Mouse (Mus musculus): ENCODE results near the gene Pcdh19.

Gene Pcdh19

DNA sequence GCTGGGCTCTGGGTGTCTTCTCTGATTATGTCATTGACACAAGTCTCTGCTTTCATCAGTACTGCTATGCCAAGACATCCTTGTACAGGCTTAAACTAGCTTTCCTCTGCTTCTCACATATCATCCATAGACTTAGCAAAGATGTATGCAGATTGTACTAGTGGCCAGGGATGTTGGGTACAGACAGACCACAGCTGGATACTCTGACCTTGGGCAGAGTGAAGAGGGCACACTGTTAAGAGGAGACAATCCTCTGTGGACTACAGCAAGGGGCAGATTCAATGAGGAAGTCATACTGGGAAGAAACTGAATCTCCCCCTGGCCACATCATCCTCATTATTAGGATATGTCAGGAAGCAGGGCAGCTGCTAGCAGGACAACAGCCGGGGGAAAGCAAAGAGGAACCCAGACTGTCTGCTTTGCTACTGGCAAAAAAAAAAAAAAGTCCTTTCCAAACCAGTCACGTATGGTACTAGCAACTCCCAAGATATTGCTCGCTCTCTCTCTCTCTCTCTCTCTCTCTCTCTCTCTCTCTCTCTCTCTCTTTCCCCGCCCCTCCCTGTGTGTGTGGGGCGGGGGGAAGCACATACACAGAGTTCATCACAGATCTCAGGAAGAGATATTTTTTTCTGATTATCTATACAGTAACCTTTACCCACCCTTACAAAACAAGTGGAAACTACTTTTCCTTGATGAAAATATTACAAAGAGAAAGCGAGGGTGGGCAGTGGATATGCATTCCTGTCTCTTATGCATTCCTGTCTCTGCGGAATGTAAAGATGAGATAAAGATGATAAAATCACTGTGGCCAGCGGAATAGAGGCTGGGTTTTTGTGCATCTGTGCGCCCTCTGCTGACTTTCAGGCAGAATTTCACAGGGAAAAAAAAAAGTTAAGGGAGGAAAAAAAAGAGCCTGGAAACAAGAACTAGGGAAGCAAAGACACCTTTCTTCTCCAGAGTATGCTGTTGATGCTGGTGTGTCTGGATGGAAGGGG is 31.2 kb downstream of the Pcdh19 start:
- DNase-seq (ENCODE audit: low read depth, low spot score): peak; percentile 77

DNA sequence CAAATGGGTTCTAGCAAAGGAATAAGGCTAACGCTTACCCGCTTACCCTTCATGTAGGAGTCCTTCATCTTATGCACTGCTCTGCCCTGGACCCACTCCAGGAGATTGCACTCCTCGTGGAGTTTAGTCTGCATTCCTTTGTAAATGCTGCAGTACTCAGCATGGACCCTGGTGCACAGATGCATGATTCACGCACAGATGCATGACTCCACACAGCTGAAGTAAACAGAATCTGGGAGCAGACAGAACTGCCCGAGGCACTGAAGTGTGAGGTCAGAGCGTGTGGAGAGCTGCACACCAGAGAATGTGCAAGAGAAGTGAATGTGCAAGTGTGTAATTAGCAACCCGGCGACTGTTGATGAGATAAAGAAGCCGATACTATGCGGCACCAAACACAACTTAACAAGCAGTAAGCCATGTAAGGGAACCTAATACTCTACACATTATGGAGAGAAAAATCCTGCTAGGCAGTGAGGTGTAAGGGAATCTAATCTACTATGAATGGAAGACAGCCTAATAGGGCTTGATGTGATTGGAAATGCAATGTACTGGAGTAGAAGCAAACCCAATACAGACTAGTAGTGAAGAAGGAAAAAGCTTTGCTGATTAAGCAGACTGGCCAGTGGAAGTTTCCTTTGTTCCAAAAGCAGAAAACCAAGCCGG is 32.8 kb downstream of the Pcdh19 start:
- DNase-seq (ENCODE audit: low read depth, low spot score): peak; percentile 68

DNA sequence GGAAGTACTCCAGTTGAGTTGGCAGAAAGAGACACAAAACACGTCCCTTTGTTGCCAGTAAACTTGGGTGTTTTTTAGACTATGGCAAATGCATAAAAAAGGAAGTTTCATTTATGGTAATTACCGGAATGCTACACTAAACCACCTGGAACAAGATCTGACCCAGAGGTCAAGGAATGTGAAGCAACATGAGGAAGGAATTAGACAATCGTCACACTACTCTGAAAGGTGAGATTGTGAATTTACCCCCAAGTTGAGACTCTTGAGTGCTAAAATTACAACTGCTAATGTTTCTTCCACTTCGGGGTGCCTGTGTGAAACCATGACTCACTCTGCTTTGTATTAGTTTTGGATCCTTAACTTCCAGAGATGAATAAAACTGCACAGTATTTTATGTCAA is 33.6 kb downstream of the Pcdh19 start:
- peak; percentile 24 for DNase-seq (ENCODE audit: low read depth, low spot score)

DNA sequence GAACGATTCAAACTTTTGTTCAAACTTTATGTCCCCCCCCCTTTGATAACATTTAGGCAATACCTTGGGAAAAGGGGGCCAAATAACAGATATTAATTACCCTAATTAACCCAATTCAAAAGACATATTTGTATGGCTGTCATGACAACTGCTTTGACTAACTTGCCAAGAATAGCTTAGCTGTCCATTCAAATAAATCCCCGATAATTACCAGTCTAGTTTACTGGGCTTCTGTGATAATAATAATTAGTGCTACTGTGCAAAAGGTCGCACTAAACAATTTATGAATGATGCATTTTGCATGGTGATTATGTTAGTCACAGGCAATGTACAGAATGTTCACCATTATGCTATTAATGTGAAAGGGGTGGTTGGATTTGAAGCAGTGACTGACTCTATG is 35.7 kb downstream of the Pcdh19 start:
- no peak for DNase-seq (ENCODE audit: low read depth, low spot score)

DNA sequence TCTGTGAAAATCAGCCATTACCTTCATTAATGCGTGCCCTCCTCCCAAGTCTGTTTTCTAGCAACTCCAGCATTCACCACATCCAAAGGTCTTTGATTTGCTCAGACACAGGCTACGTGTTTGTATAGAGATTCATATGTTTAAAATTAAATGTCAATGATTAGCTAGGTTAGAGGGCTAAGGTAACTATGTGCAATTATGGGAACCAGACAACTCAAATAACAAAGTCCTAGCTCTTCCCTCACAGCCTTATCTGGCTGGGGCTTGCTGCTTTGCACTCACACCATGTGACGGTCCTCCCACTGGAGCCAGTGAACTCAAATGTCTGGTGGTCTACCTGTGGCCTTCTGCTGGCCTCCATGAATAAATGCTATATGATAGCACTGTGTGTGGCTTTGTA is 38.4 kb downstream of the Pcdh19 start:
- no peak for DNase-seq (ENCODE audit: low read depth, low spot score)

DNA sequence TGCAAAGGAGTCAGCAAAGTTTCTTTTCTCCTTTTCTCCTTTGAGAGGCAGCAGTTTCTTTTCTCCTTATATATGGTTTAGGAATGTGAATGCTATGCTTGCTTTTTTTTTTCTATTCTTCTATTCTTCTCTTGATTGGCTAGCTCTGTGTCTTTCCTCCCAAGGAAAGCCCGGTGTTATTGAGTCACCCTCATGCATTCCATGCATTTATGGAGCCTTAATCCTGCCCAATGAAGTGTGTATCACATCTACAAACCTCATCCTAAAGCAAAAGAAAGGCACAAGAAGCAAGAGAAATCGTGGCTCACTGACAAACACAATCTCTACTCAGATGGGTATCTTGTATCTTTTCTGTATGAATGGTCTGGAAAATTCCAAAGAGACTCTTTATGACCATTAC is 41.0 kb downstream of the Pcdh19 start:
- DNase-seq (ENCODE audit: low read depth, low spot score): peak; percentile 71

DNA sequence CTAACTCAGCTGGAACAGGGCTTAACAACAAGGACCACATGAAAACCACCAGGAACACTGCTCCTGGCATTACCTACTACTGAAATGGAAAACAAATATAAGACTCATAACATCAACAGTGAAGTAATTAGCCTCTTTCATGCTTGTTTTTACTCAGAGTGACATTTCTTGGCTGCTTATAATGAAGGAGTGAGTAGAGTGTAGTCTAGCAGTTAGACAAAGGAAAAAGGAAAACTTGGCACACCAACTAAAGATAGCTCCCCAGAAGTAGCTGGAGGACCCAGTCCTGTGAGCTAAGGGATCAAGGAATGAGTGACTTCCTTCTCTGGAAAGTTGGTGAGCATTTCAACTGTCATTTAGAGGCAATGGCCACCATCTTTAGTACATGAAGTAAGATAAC is 49.3 kb downstream of the Pcdh19 start:
- no peak for DNase-seq (ENCODE audit: low read depth, low spot score)

DNA sequence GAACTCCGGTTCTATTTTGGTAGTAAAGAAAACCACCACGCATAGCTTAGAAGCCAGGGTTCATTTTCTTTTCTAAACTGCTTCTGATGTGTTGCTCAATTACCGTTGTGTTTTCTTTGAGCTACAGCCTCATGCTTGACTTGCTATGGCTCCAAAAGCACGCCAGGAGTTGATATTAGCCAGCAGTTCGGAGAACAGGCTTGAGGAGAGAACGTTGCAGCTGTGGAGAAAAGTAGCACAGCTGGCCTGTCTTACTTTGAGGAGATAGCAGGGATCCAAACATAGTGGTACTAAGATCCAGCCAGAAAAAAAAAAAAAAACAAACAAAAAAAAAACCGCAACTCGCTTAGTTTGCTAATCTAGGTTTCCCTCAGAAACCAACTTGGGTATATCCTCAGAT is 59.2 kb downstream of the Pcdh19 start:
- no peak for DNase-seq (ENCODE audit: low read depth, low spot score)

DNA sequence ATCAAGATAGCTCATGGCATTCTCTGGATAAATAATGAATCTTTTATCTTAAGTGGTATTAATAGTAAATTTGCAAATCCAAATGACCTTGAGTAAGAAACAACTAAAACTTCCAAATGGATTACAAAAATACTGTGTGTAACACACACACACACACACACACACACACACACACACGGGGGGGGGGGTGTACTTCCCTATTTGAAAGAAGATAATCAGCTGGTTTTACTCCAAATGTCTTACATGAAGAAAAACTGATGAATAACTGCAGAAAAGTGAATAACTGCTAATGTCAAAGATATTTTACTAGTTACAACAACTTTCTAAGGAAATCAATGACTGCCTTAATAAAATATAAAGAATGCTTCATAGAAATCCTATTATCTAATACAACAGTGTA is 70.6 kb downstream of the Pcdh19 start:
- no peak for DNase-seq (ENCODE audit: low read depth, low spot score)

DNA sequence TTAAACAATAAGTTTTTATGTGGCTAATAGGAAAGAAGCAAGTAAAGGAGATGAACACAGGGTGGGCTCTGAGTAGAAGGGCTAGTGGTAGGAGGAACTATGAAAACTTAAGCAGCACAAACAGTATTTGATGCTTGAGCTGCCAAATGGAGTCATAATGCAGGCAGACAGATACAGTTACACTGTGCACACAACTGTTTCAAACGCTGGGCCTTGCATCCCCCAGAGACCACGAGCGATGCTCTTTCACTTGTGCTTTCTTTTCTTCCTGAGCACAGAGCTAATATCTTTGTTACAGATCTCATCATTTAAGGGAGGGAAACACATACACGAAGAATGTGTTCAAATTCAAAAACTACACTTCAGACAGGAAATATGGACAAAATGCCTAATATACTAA is 83.0 kb downstream of the Pcdh19 start:
- DNase-seq (ENCODE audit: low read depth, low spot score): peak; percentile 41

DNA sequence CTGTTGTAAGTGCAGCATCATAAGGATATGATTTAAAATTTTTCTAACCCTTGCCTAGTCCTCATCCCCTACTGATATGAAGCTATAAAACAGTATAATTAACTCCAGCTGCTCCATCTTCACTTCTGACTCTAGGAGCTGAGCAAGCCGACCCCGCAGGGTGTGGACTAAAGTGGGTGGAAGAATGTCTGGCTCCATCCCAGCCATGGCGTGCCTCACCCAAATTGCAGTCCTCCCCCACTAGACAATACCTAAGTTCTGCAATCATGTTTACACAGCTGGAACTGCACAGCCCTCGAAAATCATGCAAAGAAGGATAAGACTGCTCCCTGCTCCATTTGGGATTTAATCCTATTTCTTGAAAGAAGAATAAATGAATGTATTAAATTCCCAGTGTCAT is 84.5 kb downstream of the Pcdh19 start:
- DNase-seq (ENCODE audit: low read depth, low spot score): peak; percentile 95

DNA sequence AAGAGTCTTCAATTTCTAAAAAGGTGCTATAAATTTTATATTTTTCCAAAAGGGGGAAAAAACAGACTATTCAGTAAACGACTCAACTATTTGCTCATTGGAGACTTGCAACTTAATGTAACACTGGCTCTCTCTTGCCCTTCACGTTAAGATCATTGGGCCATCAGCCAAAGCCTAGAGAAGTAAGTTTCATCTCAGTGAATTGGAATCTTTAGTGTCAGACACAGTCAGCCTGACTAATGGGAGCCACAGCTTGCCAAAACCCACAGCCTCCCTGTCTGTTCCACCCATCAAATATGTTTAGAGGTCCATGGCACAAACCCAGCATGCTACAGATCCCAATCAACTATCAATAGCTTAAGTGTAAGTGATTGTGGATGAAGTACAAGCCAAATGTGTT is 86.7 kb downstream of the Pcdh19 start:
- DNase-seq (ENCODE audit: low read depth, low spot score): peak; percentile 87

DNA sequence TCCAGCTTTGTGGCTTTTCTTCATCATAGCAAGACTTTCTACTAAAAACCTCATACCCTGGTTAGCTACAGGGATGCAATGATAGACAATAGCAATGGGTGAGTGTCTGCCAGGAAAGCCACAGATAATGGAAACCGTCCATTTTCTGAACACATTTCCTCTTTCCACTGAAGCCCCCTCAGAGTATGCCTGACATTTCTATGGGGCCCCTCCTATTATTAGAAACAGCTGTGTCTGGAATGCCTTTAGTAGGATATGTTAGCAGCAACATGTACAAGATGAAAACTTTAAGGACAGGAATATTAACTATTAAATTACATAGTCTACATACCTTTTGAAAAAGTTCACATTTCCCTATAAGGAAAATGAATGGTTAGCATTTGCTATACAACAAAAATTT is 87.1 kb downstream of the Pcdh19 start:
- DNase-seq (ENCODE audit: low read depth, low spot score): peak; percentile 47

DNA sequence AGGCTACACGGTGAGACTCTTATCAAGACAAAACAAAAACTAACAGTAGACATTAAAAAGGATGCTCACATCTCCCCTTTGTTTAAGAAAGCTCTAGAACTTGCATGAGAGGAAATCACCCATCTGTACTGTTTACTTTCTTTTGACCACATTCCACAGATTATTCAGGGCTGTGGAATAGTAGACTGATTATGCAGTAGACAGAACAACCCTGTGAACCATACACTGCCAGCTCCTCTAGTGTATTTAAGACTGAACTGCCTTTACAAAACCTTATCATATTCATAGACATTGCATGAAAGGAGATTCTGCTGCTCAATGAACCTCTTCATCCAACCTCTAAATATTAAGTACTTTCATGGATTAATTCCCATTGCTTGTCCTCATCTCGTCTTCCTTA is 87.6 kb downstream of the Pcdh19 start:
- DNase-seq (ENCODE audit: low read depth, low spot score): no peak

DNA sequence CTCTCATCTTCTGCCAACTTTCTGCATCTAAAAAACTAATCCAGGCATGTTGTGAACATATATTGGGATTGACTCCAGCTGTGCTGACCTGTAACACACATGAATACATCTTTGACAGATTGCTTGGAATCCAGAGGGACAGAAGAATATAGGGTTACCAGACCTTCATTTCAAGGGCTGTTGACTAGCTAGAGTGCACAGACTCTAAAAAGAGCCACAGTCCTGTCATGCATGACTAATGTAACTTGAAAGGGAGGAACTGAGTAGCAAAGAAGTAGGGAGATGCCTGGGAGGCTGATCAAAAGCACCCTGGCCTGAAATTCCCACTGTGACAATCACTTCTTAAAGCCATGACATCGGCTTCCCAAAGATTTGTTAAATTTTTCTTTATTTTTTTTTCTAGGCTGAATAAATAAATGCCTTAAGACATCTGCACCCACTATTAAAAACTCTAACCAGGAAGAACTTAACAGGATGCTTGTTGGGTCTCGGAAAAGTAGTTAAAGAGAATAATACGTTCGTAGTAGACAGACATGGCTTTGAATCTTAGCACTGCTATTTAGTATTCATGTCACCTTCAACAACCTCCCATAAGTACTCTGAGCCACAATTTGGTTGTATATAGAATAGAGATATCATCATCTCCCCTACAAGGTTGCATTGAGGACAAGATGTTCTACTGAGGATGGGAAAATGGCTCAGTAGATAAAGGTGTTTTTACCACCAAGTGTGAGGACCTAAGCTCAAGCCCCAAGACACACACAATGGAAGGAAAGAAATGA is 113.0 kb downstream of the Pcdh19 start:
- DNase-seq (ENCODE audit: low read depth, low spot score): no peak

DNA sequence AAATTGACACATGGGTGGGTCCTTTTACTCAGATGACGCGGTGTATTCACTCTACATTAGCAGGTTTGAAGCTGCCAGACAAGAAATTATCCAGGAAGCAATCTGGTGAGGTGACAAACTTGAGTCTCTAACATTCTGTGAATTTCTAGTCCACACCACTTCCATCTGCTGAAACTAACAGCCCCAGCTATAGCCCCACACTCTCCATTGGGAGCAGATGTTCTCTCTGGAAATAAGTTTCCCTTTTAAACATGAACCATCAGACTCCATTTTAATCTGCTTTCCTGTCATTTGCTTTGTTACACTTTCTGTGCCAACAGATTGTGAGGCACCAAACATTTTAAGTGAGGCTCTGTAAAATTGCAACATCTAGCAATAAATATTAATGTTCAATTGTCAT is 123.4 kb downstream of the Pcdh19 start:
- DNase-seq (ENCODE audit: low read depth, low spot score): no peak
